Mouse (Mus musculus) embryo, embryonic 10.5 days (tissue): ENCODE measurements at regions not wholly inside any gene's neighbourhood (a gene's known extent, or its start where the extent isn't known, plus 50 kb on each side); places are given as distances from the start of the nearest gene placed in this dataset.

Experiments
- DNase-seq: peaks from one replicate; pipeline ENCODE4 v3.0.0-alpha.2; 2015; ENCODE audit warnings: low spot score

- no peak for DNase-seq
Measured at GRCm38 (mm10) chr15:37166744-37167143, 159.2 kb upstream of the Zfp706 start.

GRCm38 (mm10) chr15:37165887-37166507 is 158.4 kb upstream of the Zfp706 start:
- DNase-seq: peak; percentile 36

GRCm38 (mm10) chr15:37165216-37165615 is 157.6 kb upstream of the Zfp706 start:
- no peak for DNase-seq

- no peak for DNase-seq
Measured at GRCm38 (mm10) chr15:37164191-37165135, 156.9 kb upstream of the Zfp706 start.

GRCm38 (mm10) chr15:37159956-37160355 is 152.4 kb upstream of the Zfp706 start:
- no peak for DNase-seq

GRCm38 (mm10) chr15:37159349-37159748 is 151.8 kb upstream of the Zfp706 start:
- peak; percentile 51 for DNase-seq

- no peak for DNase-seq
Measured at GRCm38 (mm10) chr15:37157386-37157785, 149.8 kb upstream of the Zfp706 start.

GRCm38 (mm10) chr15:37154934-37155333 is 147.4 kb upstream of the Zfp706 start:
- no peak for DNase-seq

GRCm38 (mm10) chr15:37153177-37153576 is 145.6 kb upstream of the Zfp706 start:
- no peak for DNase-seq

- peak; percentile 73 for DNase-seq
Measured at GRCm38 (mm10) chr15:37135590-37136164, 128.1 kb upstream of the Zfp706 start.

GRCm38 (mm10) chr15:37134913-37135589 is 127.5 kb upstream of the Zfp706 start:
- DNase-seq: no peak

- DNase-seq: peak; percentile 43
Measured at GRCm38 (mm10) chr15:37134386-37134785, 126.8 kb upstream of the Zfp706 start.

- DNase-seq: peak; percentile 43
Measured at GRCm38 (mm10) chr15:37133916-37134315, 126.3 kb upstream of the Zfp706 start.

GRCm38 (mm10) chr15:37127681-37128080 is 120.1 kb upstream of the Zfp706 start:
- DNase-seq: no peak

GRCm38 (mm10) chr15:37127170-37127569 is 119.6 kb upstream of the Zfp706 start:
- DNase-seq: no peak

- DNase-seq: no peak
Measured at GRCm38 (mm10) chr15:37125823-37126222, 118.2 kb upstream of the Zfp706 start.

- DNase-seq: no peak
Measured at GRCm38 (mm10) chr15:37124951-37125350, 117.4 kb upstream of the Zfp706 start.

- no peak for DNase-seq
Measured at GRCm38 (mm10) chr15:37124299-37124698, 116.7 kb upstream of the Zfp706 start.

GRCm38 (mm10) chr15:37120381-37120780 is 112.8 kb upstream of the Zfp706 start:
- peak; percentile 88 for DNase-seq

- peak; percentile 85 for DNase-seq
Measured at GRCm38 (mm10) chr15:37114119-37114518, 106.5 kb upstream of the Zfp706 start.

GRCm38 (mm10) chr15:37110462-37110861 is 102.9 kb upstream of the Zfp706 start:
- DNase-seq: no peak

- DNase-seq: peak; percentile 40
Measured at GRCm38 (mm10) chr15:37102035-37102555, 94.5 kb upstream of the Zfp706 start.
